Mouse (Mus musculus) stomach, embryonic 14.5 days (tissue): Measurements from ENCODE around the gene Gucd1. TPM values are rescaled to one million over a fixed set of nuclear protein-coding genes. Genes with fewer than 3 reads are reported as not detected.
"Not testable (repeated sequence)": the region's sequence is repeated elsewhere in the genome, so short reads cannot be mapped to it uniquely, and the experiment has no call there.

Source experiments
- ATAC-seq: fragments of 200-750 bp; cut with Nextera tagmentation; 2 replicates; pipeline ENCODE4 v1.8.0; 2017; ENCODE audit warnings: low read depth, moderate TSS enrichment; ENCODE audit not compliant: insufficient number of reproducible peaks, insufficient read depth, low FRiP score
- H3K27ac ChIP-seq: fragments of 300-500 bp; sonication (generic); 2 replicates; pipeline ENCODE4 v1.5.1; 2014; ENCODE audit warnings: mild to moderate bottlenecking, low read length, moderate library complexity, mixed read lengths
- H3K27me3 ChIP-seq: fragments of 300-500 bp; sonication (generic); 2 replicates; pipeline ENCODE4 v1.6.1; 2014; ENCODE audit warnings: low read length, control low read depth, mixed read lengths; ENCODE audit not compliant: control insufficient read depth, insufficient read depth
- H3K36me3 ChIP-seq: fragments of 300-500 bp; sonication (generic); 2 replicates; pipeline ENCODE4 v1.6.1; 2014; ENCODE audit warnings: mild to moderate bottlenecking, control low read depth, low read length, moderate library complexity, mixed read lengths; ENCODE audit not compliant: control insufficient read depth, insufficient read depth
- H3K4me1 ChIP-seq: fragments of 300-500 bp; sonication (generic); 2 replicates; pipeline ENCODE4 v1.6.1; 2014; ENCODE audit warnings: low read length, control low read depth, mixed read lengths; ENCODE audit not compliant: control insufficient read depth, insufficient read depth
- H3K4me2 ChIP-seq: fragments of 300-500 bp; sonication (generic); replicated peaks from 2 replicates; pipeline ENCODE4 v1.6.1; 2014; ENCODE audit warnings: low read depth, low read length, control low read depth
- H3K4me3 ChIP-seq: fragments of 300-500 bp; sonication (generic); 2 replicates; pipeline ENCODE4 v1.5.1; 2014; ENCODE audit warnings: low read depth, low read length, control low read depth
- H3K9ac ChIP-seq: fragments of 300-500 bp; sonication (generic); replicated peaks from 2 replicates; pipeline ENCODE4 v1.6.1; 2014; ENCODE audit warnings: low read depth, mild to moderate bottlenecking, control low read depth, low read length, moderate library complexity, mixed read lengths
- H3K9me3 ChIP-seq: fragments of 300-500 bp; sonication (generic); 2 replicates; pipeline ENCODE4 v1.6.1; 2016; ENCODE audit warnings: low read depth, low read length, control low read depth; ENCODE audit not compliant: control insufficient read depth
- WGBS: fragments of 180-500 bp; shearing (Covaris S2); extraction: QIAGEN DNeasy Blood & Tissue Kit; methylation state at CpG from one replicate; pipeline ENCODE4 v1.1.7; 2014; 5-methylcytosine and 5-hydroxymethylcytosine counted together
- polyA plus RNA-seq: library from polyadenylated mRNA; unstranded; fragments of >200 nt; fragmentation: Nextera tagmentation; extraction: Ambion mirVana; gene quantifications from 2 replicates; pipeline ENCODE4 v1.2.1, GENCODE M21; 2014

The Gucd1 gene
- polyA plus RNA-seq, 1 experiment from 2014 or later: 29.9 TPM

- no peak for ATAC-seq
- 69% methylated on average over 3 of the region's 3 CpGs for WGBS
- peaks cover 29% of the 10 kb centered on the region for H3K36me3 ChIP-seq
- H3K4me3 ChIP-seq: no peak overlapping the region
- no peak overlapping the region for H3K9ac ChIP-seq
- H3K9me3 ChIP-seq: no peaks in the 10 kb centered on the region
- no peaks in the 10 kb centered on the region for H3K4me1 ChIP-seq
- no peak overlapping the region for H3K4me2 ChIP-seq
- H3K27me3 ChIP-seq: no peaks in the 10 kb centered on the region
- no peak overlapping the region for H3K27ac ChIP-seq
Observed at GRCm38 (mm10) chr10:75505130-75505495, 12.7 kb downstream of the Gucd1 start.

DNA sequence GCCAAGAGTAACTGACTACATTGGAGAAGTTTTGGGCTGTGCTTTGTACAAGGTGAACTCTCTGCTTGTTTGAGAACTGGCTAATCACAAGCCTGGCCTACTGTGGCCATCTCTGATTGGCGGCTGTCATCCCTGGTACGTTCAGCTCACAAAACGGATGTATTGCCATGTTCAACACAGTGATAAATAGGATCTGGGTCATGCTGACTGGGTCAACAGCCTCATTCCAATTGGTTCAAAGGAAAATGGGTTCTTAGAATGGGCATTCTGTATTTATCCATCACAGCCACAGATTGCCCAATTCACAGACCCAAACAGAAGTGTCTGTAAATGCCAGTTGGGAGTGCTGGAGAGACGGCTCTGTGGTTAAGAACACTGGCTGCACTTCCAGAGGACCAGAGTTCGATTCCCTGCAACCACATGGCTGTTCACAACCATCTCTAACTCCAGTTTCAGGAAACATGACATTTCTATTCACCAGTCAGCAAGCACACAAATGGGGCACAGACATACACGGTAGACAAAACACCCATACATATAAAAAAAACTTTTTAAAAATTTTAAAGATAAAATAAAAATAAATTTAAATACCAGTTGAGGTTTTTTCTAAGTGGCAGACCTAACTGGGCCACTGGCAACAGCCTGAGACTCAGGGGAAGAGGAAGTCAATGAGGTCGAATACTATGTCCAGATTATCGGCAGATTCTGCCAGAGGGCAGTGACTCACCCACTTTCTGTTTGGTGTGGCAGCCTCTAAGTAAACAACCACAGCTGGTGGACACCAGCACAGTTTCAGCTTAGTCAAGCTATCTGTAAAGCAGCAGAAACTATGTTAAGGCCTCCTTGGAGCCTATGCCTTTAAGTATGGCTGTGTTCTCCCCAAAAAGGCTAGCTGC, 13.3 kb downstream of the Gucd1 start:
- Histone ChIP-seq H3K27ac (no peak overlapping the region), H3K9me3 (no peaks in the 10 kb centered on the region), H3K4me2 (no peak overlapping the region), H3K4me1 (no peaks in the 10 kb centered on the region), H3K36me3 (peaks cover 22% of the 10 kb centered on the region), H3K9ac (no peak overlapping the region), H3K4me3 (no peak overlapping the region), H3K27me3 (no peaks in the 10 kb centered on the region)
- 78% methylated on average over 8 of the region's 8 CpGs for WGBS
- no peak for ATAC-seq

DNA sequence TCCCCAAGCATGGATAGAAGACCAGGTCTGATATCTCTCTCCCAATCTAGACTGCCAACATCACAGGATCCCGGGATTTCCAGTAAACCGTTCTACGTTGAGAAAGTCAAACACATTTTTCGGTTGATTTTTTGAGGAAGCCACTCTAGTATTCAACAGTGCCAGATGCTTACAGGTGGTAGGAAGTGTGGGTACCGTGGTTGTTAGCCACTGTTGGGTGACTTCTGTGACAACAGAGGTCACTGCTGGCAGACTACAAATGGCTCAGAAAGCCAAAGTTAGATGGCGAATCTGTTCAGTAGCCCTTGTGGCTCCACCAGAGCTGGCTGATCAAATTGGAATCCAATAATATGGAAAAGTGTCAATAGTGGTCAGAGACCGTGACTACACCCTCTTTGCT, 14.1 kb downstream of the Gucd1 start:
- Histone ChIP-seq H3K9ac (no peak overlapping the region), H3K27ac (no peak overlapping the region), H3K4me1 (no peaks in the 10 kb centered on the region), H3K27me3 (no peaks in the 10 kb centered on the region), H3K4me3 (no peak overlapping the region), H3K9me3 (no peaks in the 10 kb centered on the region), H3K36me3 (peaks cover 14% of the 10 kb centered on the region), H3K4me2 (no peak overlapping the region)
- 91% methylated on average over 7 of the region's 7 CpGs for WGBS
- ATAC-seq: no peak

DNA sequence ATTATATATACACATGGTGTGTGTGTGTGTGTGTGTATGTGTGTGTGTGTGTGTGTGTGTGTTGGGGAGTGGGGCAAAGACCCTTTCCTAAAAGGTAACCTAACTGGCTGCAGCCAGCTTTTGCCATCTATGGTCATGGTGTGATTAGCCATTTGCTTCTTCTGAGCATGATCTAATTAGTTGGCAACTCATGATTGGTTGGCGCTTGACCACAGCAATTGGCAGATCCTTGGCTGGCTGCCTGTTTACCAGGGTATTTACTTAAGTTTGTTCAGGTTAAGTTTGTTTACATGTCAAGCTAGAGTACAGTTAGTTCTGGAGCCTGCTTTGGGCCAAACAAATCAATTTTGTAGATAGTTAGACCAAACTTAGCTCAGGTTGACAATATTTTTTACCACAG, 16.1 kb downstream of the Gucd1 start:
- WGBS: 91% methylated on average over 1 of the region's 1 CpGs
- Histone ChIP-seq H3K9me3 (no peaks in the 10 kb centered on the region), H3K27me3 (no peaks in the 10 kb centered on the region), H3K36me3 (0 out of 2 replicates have a peak, but pooled peaks cover 3% of the 10 kb centered on the region), H3K4me1 (no peaks in the 10 kb centered on the region), H3K4me2 (no peak overlapping the region), H3K9ac (no peak overlapping the region), H3K27ac (no peak overlapping the region), H3K4me3 (no peak overlapping the region)
- no peak for ATAC-seq

GRCm38 (mm10) chr10:75500345-75500744, 17.4 kb downstream of the Gucd1 start:
- Histone ChIP-seq H3K36me3 (no peaks in the 10 kb centered on the region), H3K4me3 (no peak overlapping the region), H3K4me1 (no peaks in the 10 kb centered on the region), H3K9me3 (no peaks in the 10 kb centered on the region), H3K4me2 (no peak overlapping the region), H3K27ac (no peak overlapping the region), H3K9ac (no peak overlapping the region), H3K27me3 (no peaks in the 10 kb centered on the region)
- no peak for ATAC-seq
- WGBS: 40% methylated on average over 7 of the region's 7 CpGs

DNA sequence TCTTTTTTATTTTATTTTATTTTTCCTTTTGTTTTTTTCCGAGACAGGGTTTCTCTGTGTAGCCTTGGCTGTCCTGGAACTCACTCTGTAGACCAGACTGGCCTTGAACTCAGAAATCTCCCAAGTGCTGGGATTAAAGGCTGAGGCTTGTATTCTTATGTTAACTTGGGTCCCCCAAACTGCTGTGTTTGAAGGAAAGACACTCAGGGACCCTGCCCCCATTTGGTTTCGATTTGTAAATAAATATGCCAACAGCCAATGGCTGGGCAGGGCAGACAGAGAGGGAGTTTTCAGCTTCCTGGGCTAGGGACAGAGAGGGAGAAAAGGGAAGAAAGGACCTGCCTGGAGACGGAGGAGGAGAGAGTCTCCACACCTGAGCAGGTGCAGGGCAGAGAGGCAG, 18.0 kb downstream of the Gucd1 start:
- H3K9me3 ChIP-seq: no peaks in the 10 kb centered on the region
- no peak overlapping the region for H3K9ac ChIP-seq
- no peaks in the 10 kb centered on the region for H3K27me3 ChIP-seq
- ATAC-seq: no peak
- H3K36me3 ChIP-seq: no peaks in the 10 kb centered on the region
- no peaks in the 10 kb centered on the region for H3K4me1 ChIP-seq
- H3K27ac ChIP-seq: no peak overlapping the region
- no peak overlapping the region for H3K4me3 ChIP-seq
- no peak overlapping the region for H3K4me2 ChIP-seq
- 40% methylated on average over 3 of the region's 3 CpGs for WGBS

DNA sequence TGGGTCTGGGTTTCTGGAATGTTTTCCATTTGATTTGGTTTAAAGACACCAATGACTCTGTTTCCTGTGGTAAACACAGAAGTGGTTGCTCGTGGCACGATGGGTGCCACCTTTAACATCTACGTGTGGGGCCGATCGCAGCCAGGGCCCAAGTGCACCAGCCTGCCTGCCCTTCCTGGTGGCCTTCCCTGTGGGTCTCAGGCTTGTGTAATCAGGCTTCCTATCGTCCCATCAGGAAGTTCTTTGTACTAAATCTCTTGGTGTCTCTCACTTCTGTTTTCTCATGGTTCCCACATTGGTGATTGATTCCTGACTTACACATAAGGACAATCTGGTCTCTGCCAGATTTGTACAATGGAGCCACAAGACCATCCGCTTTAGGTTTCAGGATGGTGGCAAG, 18.6 kb downstream of the Gucd1 start:
- H3K4me2 ChIP-seq, H3K4me3 ChIP-seq, H3K36me3 ChIP-seq, ATAC-seq, H3K27me3 ChIP-seq, H3K9ac ChIP-seq, H3K27ac ChIP-seq, H3K4me1 ChIP-seq, H3K9me3 ChIP-seq: not testable (repeated sequence)
- 86% methylated on average over 7 of the region's 7 CpGs for WGBS

- H3K4me3 ChIP-seq: no peak overlapping the region
- no peak for ATAC-seq
Observed at GRCm38 (mm10) chr10:75495921-75496320, 21.9 kb downstream of the Gucd1 start.

GRCm38 (mm10) chr10:75495304-75495703, 22.5 kb downstream of the Gucd1 start:
- Histone ChIP-seq H3K27ac (no peak overlapping the region), H3K9me3 (no peaks in the 10 kb centered on the region), H3K4me2 (no peak overlapping the region), H3K36me3 (no peaks in the 10 kb centered on the region), H3K27me3 (no peaks in the 10 kb centered on the region), H3K9ac (no peak overlapping the region), H3K4me1 (no peaks in the 10 kb centered on the region), H3K4me3 (no peak overlapping the region)
- no peak for ATAC-seq
- WGBS: 65% methylated on average over 6 of the region's 6 CpGs

More at GRCm38 (mm10) chr10:75495921-75496320, 21.9 kb downstream of the Gucd1 start:
- no peaks in the 10 kb centered on the region for H3K9me3 ChIP-seq
- no peak overlapping the region for H3K9ac ChIP-seq
- H3K4me2 ChIP-seq: no peak overlapping the region
- H3K4me1 ChIP-seq: no peaks in the 10 kb centered on the region
- H3K27ac ChIP-seq: no peak overlapping the region
- H3K36me3 ChIP-seq: no peaks in the 10 kb centered on the region
- no peaks in the 10 kb centered on the region for H3K27me3 ChIP-seq
